8 mouse cellular contexts compared by ENCODE assay signal in the genomic region with DNA sequence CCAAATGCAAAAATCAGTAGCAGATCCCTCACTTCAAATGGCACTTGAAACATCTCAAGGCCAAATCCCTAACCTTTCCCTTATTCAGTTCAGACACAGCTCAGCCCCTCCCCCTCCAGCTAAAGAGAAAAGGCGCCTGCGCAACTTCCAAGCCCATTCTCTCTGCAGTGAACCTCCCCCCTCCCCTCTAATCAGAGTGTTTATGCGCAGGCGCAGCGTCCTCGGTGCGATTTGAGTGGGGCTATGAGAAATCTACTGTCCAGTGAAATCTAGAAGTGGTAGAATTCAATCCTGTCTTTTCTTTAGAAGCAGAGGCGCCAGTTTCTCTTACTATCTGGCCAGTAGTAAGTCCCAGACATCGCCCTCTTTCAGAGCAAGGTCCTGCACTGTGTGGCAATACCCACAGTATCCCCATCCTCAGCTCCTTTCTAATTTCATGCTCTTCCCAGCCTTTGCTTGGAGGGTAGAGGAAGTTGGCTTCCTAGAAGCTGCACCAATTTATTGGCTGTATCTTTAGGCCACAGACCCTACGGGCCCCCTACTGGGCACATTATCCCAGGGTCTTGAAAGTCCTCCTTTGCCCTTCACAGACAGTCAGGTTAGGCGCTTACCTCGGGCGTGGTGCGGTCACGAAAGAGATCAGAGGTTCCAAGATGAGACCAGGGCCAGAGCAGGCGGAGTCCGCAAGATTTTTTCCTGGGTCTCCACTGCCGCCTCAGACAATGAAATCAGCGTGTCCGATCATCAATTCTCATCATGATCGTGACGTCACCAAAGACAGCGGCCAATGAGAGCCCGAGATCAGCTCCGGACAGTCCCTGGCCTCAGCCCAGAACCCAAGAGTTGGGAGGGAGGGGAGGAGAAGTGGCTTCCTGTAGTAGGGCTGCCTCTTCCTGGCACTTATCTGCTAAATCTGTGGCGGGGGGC. TPM values are rescaled to one million over a fixed set of nuclear protein-coding genes. Genes with fewer than 3 reads are reported as not detected.
DNase-seq lines count a peak whose midpoint lies in the region; ATAC-seq and TF ChIP-seq lines count a peak whose summit lies in the region.

A gene (minus strand): TSS at position 724 of the 927 bp plus-strand sequence.

- peak within 1 kb of the TSS; percentile 62 for H3K4me3 ChIP-seq in gastrocnemius, adult 2 months
- peak within 1 kb of the TSS; percentile 54 for H3K4me3 ChIP-seq in hindbrain, embryonic 14.5 days (replicated peaks; ENCODE audit: low read length)
- peak within 1 kb of the TSS; percentile 55 for H3K4me3 ChIP-seq in lung, embryonic 16.5 days (ENCODE audit: low read length)

- peak; percentile 69 for DNase-seq in adrenal gland, adult 2 months
- DNase-seq in gastrocnemius, adult 2 months = peak; percentile 47
- DNase-seq in hindbrain, embryonic 14.5 days (ENCODE audit: low spot score) = peak; percentile 82
- DNase-seq in layer of hippocampus, postnatal 25 days (ENCODE audit: extremely low spot score in 1 of 2, low spot score in 1 of 2) = peak; percentile 21 to 48
- DNase-seq in retina, postnatal 7 days (ENCODE audit: low read depth, low spot score) = peak; percentile 70
- no peak for DNase-seq in thymus, postnatal 25 days

- H3K36me3 ChIP-seq in hindbrain, embryonic 14.5 days (replicated peaks; ENCODE audit: control insufficient read depth, insufficient read depth) = no peaks in the 10 kb centered on the region
- H3K36me3 ChIP-seq in lung, embryonic 16.5 days (ENCODE audit: control insufficient read depth, insufficient read depth, low read length) = no peaks in the 10 kb centered on the region

- peak within 1 kb of the TSS; percentile 56 for H3K4me2 ChIP-seq in hindbrain, embryonic 14.5 days (replicated peaks)
- peak within 1 kb of the TSS; percentile 57 for H3K4me2 ChIP-seq in lung, embryonic 16.5 days (ENCODE audit: low read depth, low read length)

- no peak for TF ChIP-seq CTCF in gastrocnemius, adult 2 months (IDR thresholded peaks at IDR 0.05)

- H3K4me1 ChIP-seq in hindbrain, embryonic 14.5 days (replicated peaks; ENCODE audit: control insufficient read depth, insufficient read depth, low read length) = no peaks in the 10 kb centered on the region
- H3K4me1 ChIP-seq in lung, embryonic 16.5 days (replicated peaks; ENCODE audit: control insufficient read depth, insufficient read depth, low read length) = no peaks in the 10 kb centered on the region

- H3K9ac ChIP-seq in hindbrain, embryonic 14.5 days = peak within 1 kb of the TSS; percentile 69
- peak within 1 kb of the TSS; percentile 59 for H3K9ac ChIP-seq in lung, embryonic 16.5 days (ENCODE audit: low read length)

- peak within 1 kb of the TSS; percentile 20 for H3K27ac ChIP-seq in gastrocnemius, adult 2 months
- H3K27ac ChIP-seq in hindbrain, embryonic 14.5 days = peak within 1 kb of the TSS; percentile 89
- peak within 1 kb of the TSS; percentile 55; the same call in 1 of the 2 replicates for H3K27ac ChIP-seq in lung, embryonic 16.5 days (ENCODE audit: low read length)

- ATAC-seq in common myeloid progenitor, adult 5-6 weeks (replicated peaks; ENCODE audit: low read depth, poor library complexity, severe bottlenecking) = peak; percentile 90
- ATAC-seq in hindbrain, embryonic 14.5 days (ENCODE audit: low FRiP score) = peak; percentile 93
- ATAC-seq in lung, embryonic 16.5 days (ENCODE audit: low read depth) = peak; percentile 95

- intact Hi-C loops in gastrocnemius, adult 2 months (cut with DNase I) = no loop called here

- WGBS in hindbrain, embryonic 14.5 days = 19% methylated on average over 26 of the region's 26 CpGs
- 11% methylated on average over 26 of the region's 26 CpGs for WGBS in lung, embryonic 16.5 days

- no peaks in the 10 kb centered on the region for H3K27me3 ChIP-seq in hindbrain, embryonic 14.5 days (ENCODE audit: control insufficient read depth, insufficient read depth, low read length)
- no peaks in the 10 kb centered on the region for H3K27me3 ChIP-seq in lung, embryonic 16.5 days (ENCODE audit: control insufficient read depth, insufficient read depth, low read depth, low read length)

- no peaks in the 10 kb centered on the region for H3K9me3 ChIP-seq in hindbrain, embryonic 14.5 days (ENCODE audit: control insufficient read depth, low read length)
- H3K9me3 ChIP-seq in lung, embryonic 16.5 days (ENCODE audit: control insufficient read depth, low read length) = no peaks in the 10 kb centered on the region

RNA-seq across cellular contexts. Expression of the gene that starts here (rescaled TPM):
- 1 to 10 TPM; 1.0 to 1.1 TPM for total RNA-seq in adrenal gland, adult 2 months (2021)
- polyA plus RNA-seq in adrenal gland, adult 2 months (2012; rRNA removed) = 0.22 and 0.27 TPM in 2 replicates
- total RNA-seq in common myeloid progenitor, adult 5-6 weeks (2017) = 0.49 and 0.69 TPM in 2 replicates
- under 1 TPM; 0.08 to 0.17 TPM for total RNA-seq in gastrocnemius, adult 2 months (2021)
- 2.2 and 2.8 TPM in 2 replicates for polyA plus RNA-seq in hindbrain, embryonic 14.5 days (2014; fragmentation: Nextera tagmentation; extraction: Ambion mirVana)
- 1 to 10 TPM; 2.7 to 4.1 TPM for total RNA-seq in layer of hippocampus, postnatal 25 days (2021)
- polyA plus RNA-seq in lung, embryonic 16.5 days (2015; fragmentation: Nextera tagmentation; extraction: Ambion mirVana) = 0.62 and 0.77 TPM in 2 replicates

Comparison
In these comparisons a context has a peak if more than half of its experiments do, and no peak if none do; other contexts are left out.
1. Peak in ATAC-seq in common myeloid progenitor, adult 5-6 weeks; RNA of the gene not detected or under 1 TPM.
2. Peak in DNase-seq, H3K4me3 ChIP-seq and H3K27ac ChIP-seq in gastrocnemius, adult 2 months; RNA of the gene not detected or under 1 TPM.
3. Peak in ATAC-seq, H3K4me3 ChIP-seq, H3K27ac ChIP-seq, H3K9ac ChIP-seq and H3K4me2 ChIP-seq in lung, embryonic 16.5 days; RNA of the gene not detected or under 1 TPM.
4. H3K27ac ChIP-seq: peak in every context shown above with its lines; median percentile 89 in hindbrain, embryonic 14.5 days; 55 in lung, embryonic 16.5 days; 20 in gastrocnemius, adult 2 months.